Mouse (Mus musculus) CH12.LX (cell line): ENCODE results near the gene Mnd1. TPM values are rescaled to one million over a fixed set of nuclear protein-coding genes. Genes with fewer than 3 reads are reported as not detected.

ENCODE experiments used
- DNase-seq: peaks from one replicate; pipeline ENCODE4 v3.0.0-alpha.2; 2013; ENCODE audit errors: extremely low read depth
- H3K27ac ChIP-seq: 2 replicates; pipeline ENCODE4 v1.5.1; 2012; ENCODE audit warnings: low read depth, mild to moderate bottlenecking, control low read depth, moderate library complexity; ENCODE audit not compliant: insufficient read depth
- H3K27me3 ChIP-seq: replicated peaks from 2 replicates; pipeline ENCODE3; 2012; ENCODE audit warnings: inconsistent platforms
- H3K36me3 ChIP-seq, 2 experiments: replicated peaks in 1 of 2; 2 replicates each; pipeline versions ENCODE3 to v1.6.1; 2012; ENCODE audit warnings: inconsistent platforms in 1 of 2, low read length in 1 of 2, mild to moderate bottlenecking in 1 of 2, mixed read lengths in 1 of 2, moderate library complexity in 1 of 2; ENCODE audit not compliant: control insufficient read depth in 1 of 2, insufficient read depth in 1 of 2
- H3K4me1 ChIP-seq, 2 experiments: 2 replicates each; pipeline ENCODE4 v1.6.1; 2012; ENCODE audit warnings: inconsistent platforms in 1 of 2, moderate library complexity in 1 of 2; ENCODE audit not compliant: insufficient read depth in 2 of 2, control insufficient read depth in 1 of 2
- H3K4me2 ChIP-seq: 2 replicates; pipeline ENCODE4 v1.6.1; 2012; ENCODE audit warnings: low read depth, mild to moderate bottlenecking, control low read depth; ENCODE audit not compliant: poor library complexity, insufficient read depth, severe bottlenecking
- H3K4me3 ChIP-seq, 3 experiments: fragments of 150-350 bp in 1 of 3; sonication (generic) in 1 of 3; replicated peaks in 1 of 3; 2 replicates each; pipeline versions ENCODE3 to v1.5.1; 2011 to 2012; ENCODE audit warnings: low read depth in 2 of 3, low read length in 2 of 3, mild to moderate bottlenecking in 2 of 3, moderate library complexity in 2 of 3, control low read depth in 1 of 3, improper control_type of control experiment in 1 of 3, inconsistent platforms in 1 of 3, mixed read lengths in 1 of 3; ENCODE audit not compliant: poor library complexity in 1 of 3
- H3K79me2 ChIP-seq: replicated peaks from 2 replicates; pipeline ENCODE4 v1.6.1; 2012; ENCODE audit warnings: mild to moderate bottlenecking, moderate library complexity; ENCODE audit not compliant: control insufficient read depth, poor library complexity, insufficient read depth, severe bottlenecking; ENCODE audit errors: extremely low read depth
- H3K9ac ChIP-seq: 2 replicates; pipeline ENCODE4 v1.6.1; 2012; ENCODE audit warnings: low read depth, mild to moderate bottlenecking, control low read depth, moderate library complexity; ENCODE audit not compliant: insufficient read depth
- H3K9me3 ChIP-seq: replicated peaks from 2 replicates; pipeline ENCODE3; 2012; ENCODE audit warnings: low read length, inconsistent platforms, mixed read lengths
- CHD1 ChIP-seq: IDR thresholded peaks from 2 replicates; pipeline ENCODE4 v1.6.1; 2012; ENCODE audit warnings: low read depth, low read length, improper control_type of control experiment, inconsistent platforms
- CHD2 ChIP-seq: IDR thresholded peaks from 2 replicates; pipeline ENCODE4 v1.6.1; 2011; ENCODE audit warnings: low read length, improper control_type of control experiment
- CTCF ChIP-seq, 2 experiments: IDR thresholded peaks in 1 of 2; conservative IDR thresholded peaks in 1 of 2; 2 replicates each; pipeline ENCODE4 v1.5.1; 2011 to 2012; ENCODE audit warnings: low read depth in 2 of 2, low read length in 2 of 2, improper control_type of control experiment in 1 of 2, inconsistent platforms in 1 of 2, mild to moderate bottlenecking in 1 of 2, moderate library complexity in 1 of 2
- IRF4 ChIP-seq: IDR thresholded peaks from 2 replicates; pipeline ENCODE4 v1.6.1; 2014; ENCODE audit warnings: low read depth, mild to moderate bottlenecking, inconsistent platforms, low read length, improper control_type of control experiment
- JUN ChIP-seq: IDR thresholded peaks from 2 replicates; pipeline ENCODE4 v1.6.1; 2011; ENCODE audit warnings: low read depth, mild to moderate bottlenecking, low read length, improper control_type of control experiment, moderate library complexity; ENCODE audit not compliant: insufficient read depth
- JUND ChIP-seq: conservative IDR thresholded peaks from 2 replicates; pipeline ENCODE4 v1.6.1; 2011; ENCODE audit warnings: low read depth, low read length, improper control_type of control experiment
- MAFK ChIP-seq: IDR thresholded peaks from 2 replicates; pipeline ENCODE4 v1.6.1; 2011; ENCODE audit warnings: low read length, improper control_type of control experiment; ENCODE audit not compliant: insufficient replicate concordance
- MAX ChIP-seq: IDR thresholded peaks from 2 replicates; pipeline ENCODE4 v1.6.1; 2011; ENCODE audit warnings: low read length, improper control_type of control experiment
- MEF2A ChIP-seq: IDR thresholded peaks from 2 replicates; pipeline ENCODE4 v1.6.1; 2014; ENCODE audit warnings: low read depth, mild to moderate bottlenecking, inconsistent platforms, low read length, improper control_type of control experiment, borderline replicate concordance
- MXI1 ChIP-seq: IDR thresholded peaks from 2 replicates; pipeline ENCODE4 v1.6.1; 2011; ENCODE audit warnings: mild to moderate bottlenecking, low read depth, low read length, improper control_type of control experiment
- NELFE ChIP-seq: IDR thresholded peaks from 2 replicates; pipeline ENCODE4 v1.6.1; 2011; ENCODE audit warnings: low read depth, low read length, improper control_type of control experiment
- POLR2A ChIP-seq: IDR thresholded peaks from 2 replicates; pipeline ENCODE4 v1.6.1; 2011; ENCODE audit warnings: low read depth, mild to moderate bottlenecking, improper control_type of control experiment, low read length
- POLR2AphosphoS2 ChIP-seq: IDR thresholded peaks from 2 replicates; pipeline ENCODE4 v1.6.1; 2011; ENCODE audit warnings: low read depth, low read length, improper control_type of control experiment
- SIN3A ChIP-seq: IDR thresholded peaks from 2 replicates; pipeline ENCODE4 v1.6.1; 2012; ENCODE audit warnings: low read length, improper control_type of control experiment, inconsistent platforms
- SMC3 ChIP-seq: IDR thresholded peaks from 2 replicates; pipeline ENCODE4 v1.6.1; 2011; ENCODE audit warnings: low read depth, low read length, improper control_type of control experiment
- TBP ChIP-seq: conservative IDR thresholded peaks from 2 replicates; pipeline ENCODE4 v1.6.1; 2011; ENCODE audit warnings: low read depth, low read length, improper control_type of control experiment
- TCF12 ChIP-seq: IDR thresholded peaks from 2 replicates; pipeline ENCODE4 v1.6.1; 2014; ENCODE audit warnings: low read depth, mild to moderate bottlenecking, inconsistent platforms, low read length, improper control_type of control experiment
- UBTF ChIP-seq: IDR thresholded peaks from 2 replicates; pipeline ENCODE4 v1.6.1; 2012; ENCODE audit warnings: low read depth, mild to moderate bottlenecking, inconsistent platforms, low read length, improper control_type of control experiment, moderate library complexity
- USF2 ChIP-seq: conservative IDR thresholded peaks from 2 replicates; pipeline ENCODE4 v1.6.1; 2011; ENCODE audit warnings: low read depth, low read length, improper control_type of control experiment
- ZC3H11A ChIP-seq: IDR thresholded peaks from 2 replicates; pipeline ENCODE4 v1.6.1; 2012; ENCODE audit warnings: low read depth, mild to moderate bottlenecking, inconsistent platforms, low read length, improper control_type of control experiment
- ZMIZ1 ChIP-seq: IDR thresholded peaks from 2 replicates; pipeline ENCODE4 v1.6.1; 2012; ENCODE audit warnings: low read depth, mild to moderate bottlenecking, inconsistent platforms, low read length, improper control_type of control experiment
- dilution Hi-C: fragments of 300-500 bp; cut with MboI; formaldehyde crosslinking; loops from 2 replicates; pipeline ENCODE4 v1.14.3; 2020; ENCODE audit warnings: low sequenced_read_pairs; ENCODE audit not compliant: extremely low pct_unique_long_range_greater_than_20kb, extremely low pct_ligation_motif_present
- in situ Hi-C: fragments of 300-500 bp; cut with MboI; formaldehyde crosslinking; loops from 3 replicates; pipeline ENCODE4 v1.14.3; 2019; ENCODE audit warnings: low sequenced_read_pairs, low pct_ligation_motif_present, low pct_unique_long_range_greater_than_20kb, mixed read lengths
- polyA plus RNA-seq: library from polyadenylated mRNA; unstranded; fragments of >175 nt; gene quantifications from 2 replicates; pipeline ENCODE4 v1.2.1, GENCODE M21; 2012; ENCODE audit warnings: low read depth; ENCODE audit not compliant: insufficient read length
- total RNA-seq, 2 experiments: library from RNA; depleted of rRNA; stranded (reverse); fragments of 300-350 nt in 1 of 2; fragments of >200 nt in 1 of 2; gene quantifications; 2 replicates each; pipeline ENCODE4 v1.2.3; 2012 to 2014

Mnd1 gene
- total and polyA plus RNA-seq, 3 experiments, result 14.2 to 23.1 (median 19.0) TPM

GRCm38 (mm10) chr3:84135387-84135786 is 20.2 kb downstream of the Mnd1 start:
- Histone ChIP-seq H3K4me1 (peaks cover 0 to 9% of the 10 kb centered on the region in 2 experiments; a peak in 1 of 4 replicates), H3K79me2 (peaks cover 2% of the 10 kb centered on the region; the same call in 1 of the 2 replicates), H3K9ac (no peak overlapping the region), H3K36me3 (peaks cover 3 to 49% of the 10 kb centered on the region in 2 experiments), H3K4me3 (no peak overlapping the region), H3K27me3 (no peaks in the 10 kb centered on the region), H3K4me2 (no peak overlapping the region), H3K9me3 (no peaks in the 10 kb centered on the region), H3K27ac (no peak overlapping the region)
- DNase-seq, result no peak
- dilution Hi-C loops, result no loop called here
- TF ChIP-seq IRF4 (no peak), USF2 (no peak), MXI1 (no peak), MAFK (no peak), MAX (no peak), SMC3 (no peak), UBTF (no peak), SIN3A (no peak), CHD1 (no peak), ZC3H11A (no peak), MEF2A (no peak), POLR2AphosphoS2 (no peak), TCF12 (no peak), NELFE (no peak), CHD2 (no peak)
- in situ Hi-C loops, result no loop called here

- dilution Hi-C loops (no loop called here), in situ Hi-C loops (no loop called here)
- no peak for DNase-seq
- no peak overlapping the region for H3K27ac ChIP-seq
- no peaks in the 10 kb centered on the region for H3K79me2 ChIP-seq
- H3K4me1 ChIP-seq, result peaks cover 3 to 26% of the 10 kb centered on the region in 2 experiments; a peak in 3 of 4 replicates
- H3K9me3 ChIP-seq, result no peaks in the 10 kb centered on the region
- peaks cover 3 to 41% of the 10 kb centered on the region in 2 experiments for H3K36me3 ChIP-seq
- TF ChIP-seq JUND (no peak), TBP (no peak), POLR2A (no peak), MAX (no peak), CTCF (conservative IDR thresholded peaks at IDR 0.05 in 1 of 2, IDR thresholded peaks at IDR 0.05 in 1 of 2; ENCODE audit: low read depth in 2 of 2, low read length in 2 of 2) (no peak), SMC3 (no peak), JUN (no peak), ZMIZ1 (no peak)
- H3K4me2 ChIP-seq, result no peak overlapping the region
- H3K9ac ChIP-seq, result no peak overlapping the region
- no peaks in the 10 kb centered on the region for H3K27me3 ChIP-seq
- H3K4me3 ChIP-seq, result no peak overlapping the region
These were observed 24.2 kb downstream of the Mnd1 start for GRCm38 (mm10) chr3:84131369-84131768.
